Mouse (Mus musculus) cerebellum, adult 9-11 months (tissue): Measurements from ENCODE around the gene Dbp.

Experiments
- DNase-seq: peaks from one replicate; pipeline ENCODE4 v3.0.0; 2022

Gene Dbp

DNA sequence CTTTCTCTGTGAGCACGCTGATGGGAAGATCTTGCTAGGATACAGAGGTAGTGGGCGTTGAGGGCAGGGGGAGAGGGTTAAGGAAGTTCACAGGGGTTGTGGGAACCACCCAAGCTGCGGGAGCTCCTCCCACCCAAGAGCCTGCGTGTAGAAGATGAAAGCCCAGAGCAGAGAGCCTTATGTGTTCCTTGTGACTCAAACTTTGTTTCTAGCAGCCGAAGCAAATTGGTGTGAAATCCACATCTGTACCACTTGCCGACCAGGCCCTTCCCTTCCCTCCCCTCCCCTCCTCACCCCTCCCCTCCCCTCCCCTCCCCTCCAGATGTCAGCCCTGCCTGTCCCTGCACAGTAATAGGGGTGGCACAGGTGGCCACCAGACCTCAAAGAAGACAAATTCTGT lies 9.8 kb upstream of the Dbp start:
- no peak for DNase-seq

DNA sequence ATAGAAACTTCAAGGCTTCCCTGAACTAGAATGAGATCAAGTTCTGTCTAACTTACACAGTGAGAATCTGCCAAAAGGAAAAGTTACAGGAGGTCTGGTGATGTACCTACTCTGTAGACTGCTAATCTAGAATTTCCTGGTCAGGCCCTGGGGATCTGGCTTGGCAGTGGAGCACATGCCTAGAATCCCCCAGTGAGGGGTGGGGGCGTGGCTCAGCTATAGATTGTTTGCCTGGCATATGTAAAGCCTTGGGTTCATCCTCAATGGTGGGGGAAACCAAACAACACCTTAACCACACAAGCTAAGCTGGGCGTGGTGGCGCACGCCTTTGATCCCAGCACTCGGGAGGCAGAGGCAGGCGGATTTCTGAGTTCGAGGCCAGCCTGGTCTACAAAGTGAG lies 7.0 kb upstream of the Dbp start:
- DNase-seq = peak; percentile 59

DNA sequence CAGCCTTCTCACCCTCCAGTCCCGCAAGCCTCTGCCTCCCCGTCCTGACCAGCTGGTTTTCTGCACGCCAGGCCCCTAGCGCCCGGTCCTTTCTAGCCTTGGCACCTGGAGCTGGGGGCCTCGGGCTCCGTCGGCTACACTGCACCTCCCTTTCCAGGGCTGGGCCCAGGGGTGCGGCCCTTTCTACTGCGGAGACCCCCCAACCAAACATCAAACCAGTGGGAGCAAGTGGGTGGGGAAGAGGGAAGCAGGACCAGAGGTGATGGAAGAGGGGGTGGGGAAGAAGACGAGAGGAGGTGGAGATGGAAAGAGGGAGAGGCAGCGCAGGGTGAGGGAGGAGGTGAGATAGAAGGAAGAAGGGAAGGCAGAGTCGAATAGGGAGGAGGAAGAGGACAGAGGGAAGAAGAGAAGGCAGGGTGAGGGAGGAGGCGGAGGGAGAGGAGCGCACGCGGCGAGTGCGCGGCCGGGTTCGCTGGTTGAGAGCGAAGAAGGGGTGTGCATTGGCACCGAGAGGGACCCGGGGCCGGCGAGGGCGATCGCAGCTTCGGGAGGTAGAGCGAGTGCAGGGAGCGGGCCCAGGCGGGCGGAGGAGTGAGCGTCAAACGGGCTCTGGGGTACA lies 5.3 kb upstream of the Dbp start, which contains the start of gene Car11:
TSS of gene Car11 (plus strand) at position 321 of the 619 bp plus-strand sequence.
- peak; percentile 77 for DNase-seq

DNA sequence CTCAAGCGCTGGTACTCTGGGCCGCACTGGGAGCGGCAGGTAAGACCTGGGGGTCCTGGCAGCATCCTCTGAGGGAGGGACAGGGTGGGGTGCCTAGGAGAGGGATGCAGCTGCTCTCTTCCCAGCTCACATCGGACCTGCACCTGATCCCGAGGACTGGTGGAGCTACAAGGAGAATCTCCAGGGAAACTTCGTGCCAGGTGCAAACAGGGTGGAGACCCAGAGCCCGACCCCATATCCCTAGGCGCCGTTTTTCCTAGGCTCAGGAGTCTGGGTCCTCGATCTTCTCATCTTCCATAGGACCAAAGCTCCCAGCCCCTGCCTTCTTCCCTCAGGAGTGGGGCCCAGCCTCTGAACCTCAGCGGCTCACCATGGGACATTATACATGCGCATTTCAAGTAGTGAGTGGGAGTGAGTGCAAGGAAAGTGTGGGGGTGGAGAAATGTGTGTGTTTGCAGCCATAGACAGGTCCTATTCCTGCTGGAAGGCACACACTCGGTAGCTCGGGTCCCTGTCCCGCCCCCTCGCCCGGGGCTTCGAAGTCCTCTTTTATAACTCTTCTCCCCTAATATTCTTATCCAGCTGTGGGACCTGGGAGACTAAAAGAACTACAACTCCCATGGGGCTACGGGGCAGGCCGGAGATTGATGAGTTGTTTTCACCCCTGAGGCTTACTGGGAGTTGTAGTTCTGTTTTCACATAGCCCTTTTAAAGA lies 4.4 kb upstream of the Dbp start:
- DNase-seq = peak; percentile 89

DNA sequence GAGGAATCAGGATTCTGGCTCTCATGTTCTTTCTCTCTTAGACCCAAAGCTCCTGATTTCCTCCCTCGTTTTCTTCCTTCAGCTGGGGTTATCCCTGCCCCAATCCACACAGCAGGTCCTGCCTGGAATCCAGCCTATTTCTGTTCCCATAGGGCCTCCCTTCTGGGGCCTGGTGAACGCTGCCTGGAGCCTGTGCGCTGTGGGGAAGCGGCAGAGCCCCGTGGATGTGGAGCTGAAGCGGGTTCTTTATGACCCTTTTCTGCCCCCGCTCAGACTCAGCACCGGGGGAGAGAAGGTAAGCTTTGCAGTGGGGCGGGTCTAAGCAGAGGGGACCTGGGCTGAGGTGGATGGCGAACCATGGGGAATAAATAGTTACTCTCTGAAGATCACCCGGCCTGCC lies 3.8 kb upstream of the Dbp start:
- peak; percentile 78 for DNase-seq

DNA sequence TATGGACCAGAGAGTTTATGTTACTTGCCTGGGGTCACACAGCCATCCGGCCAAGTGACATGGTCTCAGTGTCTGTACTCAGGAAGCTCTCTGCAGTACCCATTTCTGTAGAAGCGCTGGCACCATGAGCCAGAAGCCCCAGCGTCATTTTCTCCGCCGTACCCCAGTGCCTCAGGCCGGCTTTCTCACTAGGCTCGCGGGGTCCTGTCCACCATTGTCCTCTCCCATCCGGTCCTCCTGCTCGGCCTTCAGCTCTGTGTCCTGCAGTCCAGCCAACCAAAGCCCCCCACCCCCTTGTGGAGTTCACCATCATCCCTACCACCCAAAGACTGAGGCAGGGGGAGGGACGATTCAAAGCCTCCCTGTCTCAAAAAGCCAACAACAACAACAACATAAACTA lies 3.3 kb upstream of the Dbp start:
- peak; percentile 74 for DNase-seq

DNA sequence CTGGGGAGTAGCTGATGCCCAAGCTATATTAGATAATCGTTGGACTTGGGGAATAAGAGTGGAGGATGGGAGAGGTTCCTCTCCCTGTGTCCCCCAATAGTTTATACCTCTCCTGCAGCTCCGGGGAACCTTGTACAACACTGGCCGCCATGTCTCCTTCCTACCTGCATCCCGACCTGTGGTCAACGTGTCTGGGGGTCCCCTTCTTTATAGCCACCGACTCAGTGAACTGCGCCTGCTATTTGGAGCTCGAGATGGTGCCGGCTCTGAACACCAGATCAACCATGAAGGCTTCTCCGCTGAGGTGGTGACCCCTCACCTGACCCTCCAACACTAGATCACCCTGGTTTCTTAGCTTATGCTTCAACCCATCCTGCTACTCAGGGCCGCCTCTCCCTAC lies 2.6 kb upstream of the Dbp start:
- peak; percentile 73 for DNase-seq

DNA sequence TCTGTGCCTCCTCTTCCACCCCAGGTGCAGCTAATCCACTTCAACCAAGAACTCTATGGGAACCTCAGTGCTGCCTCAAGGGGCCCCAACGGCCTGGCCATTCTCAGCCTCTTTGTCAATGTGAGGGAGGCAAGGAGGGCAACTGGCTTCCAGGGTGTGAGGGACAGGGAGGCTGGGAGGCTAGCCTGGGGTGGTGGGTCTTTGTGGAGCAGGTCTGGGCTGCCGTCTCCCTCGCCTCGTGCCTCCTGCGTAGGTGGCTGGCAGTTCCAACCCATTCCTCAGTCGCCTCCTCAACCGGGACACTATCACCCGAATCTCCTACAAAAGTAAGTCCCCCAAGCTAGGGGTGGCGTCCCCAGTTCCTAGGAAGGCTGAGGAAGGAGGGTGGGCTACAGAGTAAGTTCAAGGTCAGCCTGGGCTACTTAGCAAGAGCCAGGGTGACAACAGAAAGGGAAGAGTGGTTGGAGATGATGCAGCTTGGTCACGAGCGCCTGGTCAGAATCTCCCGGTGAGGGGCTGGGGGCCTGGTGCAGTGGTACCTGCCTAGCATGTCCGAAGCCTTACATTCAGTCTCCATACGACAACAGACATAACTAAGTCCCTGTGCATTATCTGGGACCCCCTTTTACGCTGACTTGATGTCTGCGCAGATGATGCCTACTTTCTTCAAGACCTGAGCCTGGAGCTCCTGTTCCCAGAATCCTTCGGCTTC lies 1.9 kb upstream of the Dbp start:
- DNase-seq = peak; percentile 77

DNA sequence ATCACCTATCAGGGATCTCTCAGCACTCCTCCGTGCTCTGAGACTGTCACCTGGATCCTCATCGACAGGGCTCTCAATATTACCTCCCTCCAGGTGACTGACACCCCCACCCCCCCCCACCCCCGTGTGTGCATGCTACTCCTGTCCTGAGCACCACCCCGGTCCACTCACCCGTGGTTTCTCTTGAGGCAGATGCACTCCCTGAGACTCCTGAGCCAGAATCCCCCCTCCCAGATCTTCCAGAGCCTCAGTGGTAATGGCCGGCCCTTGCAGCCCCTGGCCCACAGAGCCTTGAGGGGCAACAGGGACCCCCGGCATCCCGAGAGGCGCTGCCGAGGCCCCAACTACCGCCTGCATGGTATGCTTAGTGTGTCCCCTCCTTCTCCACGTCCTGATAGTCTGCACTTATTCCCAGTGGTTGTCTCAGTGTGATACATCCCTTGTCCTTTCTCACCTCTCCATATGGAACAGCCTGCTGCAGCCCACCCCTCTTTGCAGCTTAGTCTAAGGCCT lies 1.3 kb upstream of the Dbp start:
- DNase-seq = peak; percentile 87

DNA sequence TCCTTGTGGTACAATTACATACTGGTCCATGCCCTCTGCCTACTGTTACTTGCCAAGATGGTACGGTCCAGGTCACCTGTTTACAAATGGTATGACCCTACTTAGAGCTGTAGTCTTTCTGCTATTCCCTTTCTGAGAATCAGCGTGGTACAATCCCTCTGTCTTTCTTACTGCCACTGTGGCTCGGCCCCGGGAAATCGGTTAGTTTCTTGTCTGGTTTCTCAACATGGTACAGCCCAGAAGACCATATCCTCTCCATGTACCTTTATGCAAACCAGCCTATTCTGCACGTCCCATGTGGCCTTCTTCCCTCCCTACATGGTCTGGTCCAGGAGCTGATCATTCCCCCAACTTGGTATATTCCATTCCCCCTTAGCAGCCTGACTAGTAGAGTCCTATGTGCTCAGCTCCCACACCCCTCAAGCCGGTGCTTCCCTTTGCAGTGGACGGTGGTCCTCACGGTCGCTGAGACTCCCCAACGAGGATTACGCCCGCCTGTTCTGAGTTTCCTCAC lies 785 bp upstream of the Dbp start:
- peak; percentile 95 for DNase-seq

DNA sequence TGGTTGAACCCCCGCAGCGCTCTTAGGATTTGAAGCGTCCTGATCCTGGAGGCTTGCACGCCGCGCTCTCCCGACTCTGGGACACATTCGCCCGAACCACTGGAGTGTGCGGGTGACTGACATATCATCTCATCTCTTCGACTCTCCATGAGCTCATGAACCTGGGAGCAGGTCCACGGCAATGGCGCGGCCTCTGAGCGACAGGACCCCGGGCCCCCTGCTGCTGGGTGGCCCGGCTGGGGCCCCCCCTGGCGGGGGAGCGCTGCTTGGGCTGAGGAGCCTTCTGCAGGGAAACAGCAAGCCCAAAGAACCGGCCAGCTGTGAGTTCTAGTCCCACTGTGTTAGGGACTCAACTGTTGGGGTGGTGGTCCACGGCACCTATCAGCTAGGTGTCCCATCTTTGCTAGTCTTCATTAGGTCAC lies 566 bp downstream of the Dbp start:
- no peak for DNase-seq

DNA sequence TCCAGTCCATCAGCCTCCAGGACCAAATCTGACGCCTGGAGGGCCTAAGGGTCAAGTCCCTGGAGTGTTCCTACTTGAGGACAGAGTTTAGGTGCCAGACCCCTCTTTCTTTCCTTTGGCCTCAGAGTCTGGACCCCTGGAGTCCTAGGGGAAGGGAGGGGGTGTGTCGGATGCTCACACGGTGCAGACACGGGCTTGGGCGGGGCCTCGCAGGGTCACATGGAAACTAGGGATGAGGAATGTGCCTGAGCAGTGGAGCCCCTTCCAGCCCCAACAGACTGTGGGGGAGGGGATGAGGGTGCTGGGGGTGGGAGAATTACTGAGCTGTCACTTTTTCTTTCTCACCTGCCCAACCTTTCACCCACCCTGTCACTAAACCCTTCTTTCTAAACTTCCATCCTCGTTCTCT lies 989 bp downstream of the Dbp start:
- DNase-seq = peak; percentile 94

DNA sequence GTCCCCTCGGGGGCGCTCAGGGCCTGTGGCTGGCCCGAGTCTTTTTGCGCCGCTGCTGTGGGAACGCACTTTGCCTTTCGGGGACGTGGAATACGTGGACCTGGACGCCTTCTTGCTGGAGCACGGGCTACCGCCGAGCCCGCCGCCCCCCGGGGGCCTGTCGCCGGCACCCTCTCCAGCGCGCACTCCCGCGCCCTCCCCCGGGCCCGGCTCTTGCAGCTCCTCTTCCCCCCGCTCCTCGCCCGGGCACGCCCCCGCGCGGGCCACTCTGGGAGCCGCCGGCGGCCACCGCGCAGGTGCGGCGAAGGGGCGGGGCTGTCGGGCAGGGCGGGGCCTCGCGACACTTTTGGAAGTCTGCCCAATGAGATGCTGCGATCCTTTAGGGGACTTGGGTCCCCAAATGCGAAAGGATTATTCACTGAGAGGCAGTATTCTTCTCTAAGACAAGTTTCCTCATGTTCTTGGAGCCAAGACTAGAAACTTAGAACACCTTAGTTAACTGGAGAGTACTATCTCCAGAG lies 1.9 kb downstream of the Dbp start:
- peak; percentile 94 for DNase-seq

DNA sequence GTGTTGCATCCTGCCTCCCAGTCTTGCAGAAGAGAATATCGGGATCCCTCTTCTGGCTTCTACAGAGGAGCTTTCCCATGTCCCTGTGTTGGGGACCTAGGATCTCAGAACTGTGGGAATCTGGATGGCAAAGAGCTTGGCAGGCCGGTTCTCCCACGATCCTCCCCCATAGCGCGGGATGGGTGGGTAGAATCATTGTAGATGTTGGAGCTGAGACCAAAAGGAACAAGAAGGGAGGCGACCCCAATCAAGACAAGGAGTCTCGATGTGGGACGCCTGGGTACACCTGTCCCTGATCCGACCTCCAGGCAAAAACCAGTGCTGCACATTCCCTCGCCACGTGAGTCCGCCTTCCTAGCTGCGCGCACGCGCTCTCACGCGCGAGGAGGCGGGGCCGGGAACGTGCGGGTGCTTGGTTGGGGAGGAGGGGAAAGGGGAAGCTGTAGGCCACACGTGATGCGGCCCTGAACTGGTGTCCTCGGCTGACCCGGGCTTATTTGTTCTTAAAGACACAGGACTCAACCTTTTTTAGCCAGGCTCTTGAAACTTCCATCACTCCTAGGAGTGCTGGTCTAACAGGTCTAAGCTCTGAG lies 2.6 kb downstream of the Dbp start:
- DNase-seq = peak; percentile 98

DNA sequence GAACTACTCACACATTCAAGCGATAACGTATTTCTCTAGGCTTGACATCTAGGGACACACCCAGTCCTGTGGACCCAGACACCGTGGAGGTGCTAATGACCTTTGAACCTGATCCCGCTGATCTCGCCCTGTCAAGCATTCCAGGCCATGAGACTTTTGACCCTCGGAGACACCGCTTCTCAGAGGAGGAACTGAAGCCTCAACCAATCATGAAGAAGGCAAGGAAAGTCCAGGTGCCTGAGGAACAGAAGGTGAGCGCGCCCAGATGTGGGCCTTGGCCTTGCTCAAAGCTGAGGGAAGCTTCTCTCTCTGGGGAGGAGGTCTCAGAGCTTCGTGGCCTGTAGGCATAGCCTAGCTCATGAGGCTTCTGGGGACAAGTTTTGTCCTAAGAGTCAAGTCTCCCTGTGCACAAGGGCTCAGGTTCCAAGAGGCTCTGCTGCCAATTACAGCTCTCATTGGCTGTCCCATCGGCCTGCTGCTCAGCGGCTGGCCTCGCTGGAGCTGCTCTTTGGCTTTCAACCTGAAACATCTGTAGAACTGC lies 3.4 kb downstream of the Dbp start:
- DNase-seq = peak; percentile 77

DNA sequence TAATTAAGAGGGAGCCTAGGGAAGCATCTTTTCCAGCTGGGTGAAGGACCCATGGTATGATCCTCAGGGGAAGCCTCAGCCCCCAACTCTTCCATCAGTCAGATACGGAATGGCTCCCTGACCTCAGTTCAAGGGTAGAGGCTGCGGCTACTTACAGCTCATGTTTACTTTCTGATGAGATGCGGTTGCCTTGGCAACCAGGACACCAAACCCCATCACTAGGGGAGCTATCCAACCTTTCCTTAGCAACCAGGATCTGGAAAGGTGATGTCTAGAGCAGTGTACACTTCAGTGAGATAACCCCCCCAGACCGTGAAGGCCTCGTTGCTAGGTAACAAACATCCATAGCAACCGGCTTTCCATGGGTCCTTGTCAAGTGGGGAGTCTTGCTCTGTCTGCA lies 4.1 kb downstream of the Dbp start:
- peak; percentile 64 for DNase-seq

DNA sequence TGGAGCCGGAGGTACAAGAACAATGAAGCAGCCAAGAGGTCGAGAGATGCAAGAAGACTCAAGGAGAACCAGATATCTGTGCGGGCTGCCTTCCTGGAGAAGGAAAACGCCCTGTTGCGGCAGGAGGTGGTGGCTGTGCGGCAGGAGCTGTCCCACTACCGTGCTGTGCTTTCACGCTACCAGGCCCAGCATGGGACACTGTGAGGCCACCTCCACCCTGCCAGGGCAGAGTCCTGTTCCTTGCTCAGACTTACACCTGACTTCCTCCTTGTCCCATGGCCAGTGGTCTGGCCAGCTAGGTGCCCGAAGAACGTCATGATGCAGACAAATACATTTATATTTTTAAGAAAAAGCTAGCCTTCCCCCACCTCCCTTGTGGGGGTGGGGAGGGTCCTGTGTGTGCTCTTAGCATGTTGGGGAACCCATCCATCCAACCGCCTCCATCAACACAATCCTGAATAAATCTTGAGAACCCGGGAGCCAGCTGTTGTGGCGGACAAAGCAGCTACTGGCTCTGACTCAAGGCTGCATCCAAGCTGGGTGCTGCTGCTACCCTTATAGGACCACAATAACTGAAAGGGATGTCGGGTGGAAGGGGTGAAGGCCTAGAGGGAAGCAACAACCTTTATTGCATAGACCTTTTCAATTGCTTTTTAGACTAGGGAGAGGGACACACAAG lies 4.9 kb downstream of the Dbp start:
- DNase-seq = peak; percentile 63

DNA sequence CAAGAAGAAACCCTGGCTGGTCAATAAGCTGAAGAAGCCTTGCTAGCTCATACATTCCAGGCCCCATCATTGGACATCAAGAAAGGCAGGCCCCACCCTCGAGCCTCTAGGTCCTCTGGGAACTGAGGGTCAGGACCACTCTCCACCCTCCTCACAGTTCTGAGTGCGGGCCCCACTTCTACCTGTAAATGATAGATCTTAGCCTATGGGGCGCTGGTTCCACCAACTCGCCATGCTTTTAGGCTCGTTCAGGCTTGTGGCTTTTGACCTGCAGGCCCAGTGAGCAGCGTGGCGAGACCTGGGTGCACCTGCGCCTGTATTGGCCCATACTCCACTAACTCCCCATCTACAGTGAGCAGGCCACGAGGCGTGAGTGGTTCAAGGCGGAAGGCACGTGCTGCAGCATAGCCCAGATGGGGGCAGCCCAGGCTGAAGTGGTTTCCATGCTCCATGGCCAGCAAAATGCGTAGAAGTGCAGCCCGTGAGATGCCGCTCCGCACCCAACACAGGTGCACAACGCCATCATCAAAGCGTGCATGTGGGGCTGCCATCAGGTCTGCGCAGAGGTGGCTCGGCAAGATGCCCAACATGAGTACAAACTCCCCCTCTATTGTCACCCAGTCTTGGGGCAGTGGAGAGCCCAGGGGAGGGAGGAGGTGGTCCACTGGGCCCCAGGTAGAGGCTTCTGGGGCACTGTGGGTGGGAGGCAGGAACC lies 5.7 kb downstream of the Dbp start:
- DNase-seq = peak; percentile 70

DNA sequence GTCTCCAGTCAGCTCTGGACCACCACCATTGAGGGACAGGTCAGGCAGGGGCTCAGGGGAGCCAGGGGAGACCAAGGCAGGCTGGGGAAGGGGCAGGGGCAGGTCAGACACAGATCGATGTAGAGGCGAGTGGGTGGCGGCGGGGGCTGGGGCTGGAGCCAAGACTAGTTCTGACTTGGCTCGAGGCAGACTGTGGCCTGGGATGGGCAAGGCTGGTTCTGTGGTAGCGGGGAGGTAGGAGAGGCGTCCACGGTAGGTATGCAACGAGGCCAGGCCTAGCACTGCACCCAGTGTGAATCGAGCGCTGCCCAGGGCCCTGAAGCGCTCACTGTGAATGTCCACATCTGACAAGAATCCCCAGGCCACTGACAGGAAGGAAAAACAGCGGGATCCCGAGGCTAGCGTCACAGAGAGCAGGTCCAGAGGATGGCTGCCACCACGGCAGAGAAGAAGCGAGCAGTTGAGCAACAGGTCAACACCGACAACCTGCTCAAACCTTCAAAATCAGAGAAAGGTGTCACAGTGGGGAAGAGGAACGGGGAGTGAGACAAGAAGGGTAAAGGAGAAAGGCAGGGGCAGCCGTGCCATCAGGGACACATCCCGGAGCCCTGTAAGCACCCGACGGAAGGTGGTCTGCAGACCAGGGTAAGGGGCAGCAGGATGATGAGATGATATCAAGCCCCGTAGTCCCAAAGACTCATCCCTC lies 6.6 kb downstream of the Dbp start:
- DNase-seq = peak; percentile 65

DNA sequence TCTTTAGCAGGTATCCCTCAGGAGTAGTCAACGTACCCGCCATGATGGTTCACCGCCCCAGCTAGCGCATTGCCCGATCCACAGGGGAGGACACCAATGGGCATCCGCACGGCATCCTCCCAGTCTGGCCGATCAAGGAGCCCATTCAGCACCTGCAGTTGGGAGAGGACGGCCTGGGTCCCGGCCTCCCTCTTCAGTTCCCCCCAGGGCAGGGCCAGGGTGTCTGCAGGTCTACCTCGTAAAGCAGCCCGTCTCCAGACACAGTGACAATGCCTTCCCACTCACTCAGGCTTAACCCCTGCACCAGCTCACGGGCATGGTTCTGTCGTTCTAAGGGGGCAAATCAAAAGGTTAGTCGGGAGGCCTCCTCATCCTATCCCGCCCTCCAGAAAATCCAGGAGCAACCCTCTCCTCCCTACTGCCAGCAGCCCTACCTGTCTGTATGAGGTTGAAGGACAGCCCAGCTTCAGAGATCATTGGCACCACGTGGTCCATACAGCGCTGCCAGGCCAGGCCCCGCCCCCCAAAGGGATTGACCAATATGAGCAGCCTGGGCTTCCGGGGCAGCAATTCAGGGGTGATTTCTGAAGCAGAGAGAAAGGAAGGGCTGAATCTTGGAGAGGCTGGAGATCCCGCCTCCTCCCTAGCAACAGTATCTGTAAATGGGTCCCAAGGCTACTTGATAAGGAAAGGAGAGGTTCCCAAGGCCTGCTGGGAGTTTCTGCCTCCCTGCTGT lies 7.3 kb downstream of the Dbp start:
- peak; percentile 76 for DNase-seq
